Mouse (Mus musculus) embryonic fibroblast, embryonic 13.5 days (primary cell): ENCODE results near the gene Tspan1.

Experiments used
- CTCF ChIP-seq: IDR thresholded peaks from 2 replicates; pipeline ENCODE4 v1.5.1; 2011; ENCODE audit warnings: mild to moderate bottlenecking, control low read depth, low read length, moderate library complexity, borderline replicate concordance; ENCODE audit not compliant: insufficient read depth
- POLR2A ChIP-seq: IDR thresholded peaks from 2 replicates; pipeline ENCODE4 v1.6.1; 2011; ENCODE audit warnings: low read depth, mild to moderate bottlenecking, control low read depth, low read length, moderate library complexity

GRCm38 (mm10) chr4:116192286-116192835 is 25.0 kb upstream of the Tspan1 start:
- TF ChIP-seq CTCF = no peak
- TF ChIP-seq POLR2A = no peak
